Mouse (Mus musculus): ENCODE measurements around the gene Gm10959.

DNA sequence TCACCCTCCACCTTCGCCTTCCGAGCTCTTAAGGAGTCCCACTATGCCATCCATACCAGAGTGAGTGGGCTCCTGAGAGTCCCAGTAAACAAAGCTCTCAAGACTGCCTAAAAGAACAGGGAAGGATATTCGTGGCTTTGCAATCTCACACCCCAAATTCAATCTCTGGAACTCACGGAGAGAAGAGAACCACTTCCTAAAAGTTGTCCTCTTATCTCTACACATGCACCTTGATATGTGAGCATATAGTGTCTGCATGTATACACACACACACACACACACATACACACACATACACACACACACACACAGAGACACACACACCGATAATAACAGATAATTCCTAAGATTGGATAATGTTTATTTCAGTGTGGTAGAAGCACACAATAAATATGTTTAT lies 3.7 kb downstream of the Gm10959 start:
- TF ChIP-seq POLR2A (IDR thresholded peaks at IDR 0.05; ENCODE audit: borderline replicate concordance, extremely low read depth, insufficient read depth, insufficient read length, poor library complexity, severe bottlenecking) (no peak), CTCF (IDR thresholded peaks at IDR 0.05; ENCODE audit: borderline replicate concordance, extremely low read depth, insufficient read depth, insufficient read length) (no peak)
